Mouse (Mus musculus) hindbrain, embryonic 10.5 days (tissue): ENCODE data around the gene Nsg1. TPM values are rescaled to one million over a fixed set of nuclear protein-coding genes. Genes with fewer than 3 reads are reported as not detected.

Experiments
- DNase-seq: peaks from one replicate; pipeline ENCODE4 v3.0.0-alpha.2; 2017; ENCODE audit warnings: low spot score
- H3K27ac ChIP-seq: fragments of 300-500 bp; sonication (generic); 2 replicates; pipeline ENCODE4 v1.5.1; 2016; ENCODE audit warnings: mild to moderate bottlenecking, moderate library complexity
- H3K27me3 ChIP-seq: fragments of 300-500 bp; sonication (generic); 2 replicates; pipeline ENCODE4 v1.6.1; 2016; ENCODE audit warnings: mild to moderate bottlenecking; ENCODE audit not compliant: poor library complexity, insufficient read depth, severe bottlenecking
- H3K36me3 ChIP-seq: fragments of 300-500 bp; sonication (generic); 2 replicates; pipeline ENCODE4 v1.6.1; 2016; ENCODE audit warnings: mild to moderate bottlenecking, moderate library complexity
- H3K4me1 ChIP-seq: fragments of 300-500 bp; sonication (generic); replicated peaks from 2 replicates; pipeline ENCODE4 v1.6.1; 2016; ENCODE audit warnings: mild to moderate bottlenecking
- H3K4me3 ChIP-seq: fragments of 300-500 bp; sonication (generic); 2 replicates; pipeline ENCODE4 v1.5.1; 2016; ENCODE audit warnings: mild to moderate bottlenecking, moderate library complexity
- H3K9me3 ChIP-seq: fragments of 300-500 bp; sonication (generic); 2 replicates; pipeline ENCODE4 v1.6.1; 2016; ENCODE audit warnings: mild to moderate bottlenecking, moderate library complexity
- WGBS: fragments of 180-500 bp; shearing (Covaris S2); methylation state at CpG from one replicate; pipeline ENCODE4 v1.1.7; 2016; 5-methylcytosine and 5-hydroxymethylcytosine counted together
- polyA plus RNA-seq: library from polyadenylated mRNA; unstranded; fragments of >200 nt; fragmentation: Nextera tagmentation; extraction: Ambion mirVana; gene quantifications from 2 replicates; pipeline ENCODE4 v1.2.1, GENCODE M21; 2016

The Nsg1 gene
- 142 and 224 TPM in 2 replicates for polyA plus RNA-seq

- Histone ChIP-seq H3K4me3 (peak within 1 kb of the TSS; percentile 89), H3K4me1 (peaks cover 35% of the 10 kb centered on the region), H3K36me3 (peaks cover 30% of the 10 kb centered on the region), H3K27ac (peak within 1 kb of the TSS; percentile 97), H3K27me3 (peaks cover 43% of the 10 kb centered on the region), H3K9me3 (peaks cover 2% of the 10 kb centered on the region)
- peak; percentile 45 for DNase-seq
- WGBS: 6% methylated on average over 35 of the region's 35 CpGs
Observed at GRCm38 (mm10) chr5:38159634-38160413, at the start of gene Nsg1. TSS of gene Nsg1 (minus strand) at chr5:38159907.

- Histone ChIP-seq H3K4me3 (no peak overlapping the region), H3K27me3 (no peaks in the 10 kb centered on the region), H3K36me3 (peaks cover 79% of the 10 kb centered on the region), H3K9me3 (no peaks in the 10 kb centered on the region), H3K4me1 (no peaks in the 10 kb centered on the region; the same call in 1 of the 2 replicates), H3K27ac (no peak overlapping the region)
- DNase-seq: no peak
- 83% methylated on average over 8 of the region's 8 CpGs for WGBS
Observed at GRCm38 (mm10) chr5:38208985-38209384, 49.3 kb upstream of the Nsg1 start.

- H3K4me1 ChIP-seq: no peaks in the 10 kb centered on the region; the same call in 1 of the 2 replicates
- peaks cover 80% of the 10 kb centered on the region for H3K36me3 ChIP-seq
- 88% methylated on average over 7 of the region's 7 CpGs for WGBS
- no peak overlapping the region for H3K27ac ChIP-seq
- no peaks in the 10 kb centered on the region for H3K27me3 ChIP-seq
- H3K9me3 ChIP-seq: no peaks in the 10 kb centered on the region
- no peak for DNase-seq
- no peak overlapping the region for H3K4me3 ChIP-seq
Observed at GRCm38 (mm10) chr5:38205303-38205726, 45.6 kb upstream of the Nsg1 start.

GRCm38 (mm10) chr5:38199686-38200085 is 40.0 kb upstream of the Nsg1 start:
- no peak overlapping the region for H3K27ac ChIP-seq

DNA sequence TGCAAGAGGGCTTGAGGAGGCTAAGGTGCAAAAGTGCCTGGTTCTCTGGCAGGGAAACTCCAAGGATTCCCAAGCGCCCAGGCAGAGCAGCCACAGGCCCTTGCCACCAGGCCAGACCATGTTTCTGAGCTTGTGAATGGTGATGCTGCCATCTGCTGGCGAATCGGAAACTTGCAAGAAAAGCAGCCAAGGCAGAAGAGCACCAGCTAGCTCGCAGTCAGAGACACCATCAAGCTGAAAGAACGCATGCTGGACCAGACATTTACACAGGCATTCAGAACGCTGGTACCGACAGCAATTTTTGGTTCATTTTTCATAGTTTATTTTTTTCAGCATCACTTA is 37.7 kb upstream of the Nsg1 start:
- H3K36me3 ChIP-seq: peaks cover 36% of the 10 kb centered on the region
- peaks cover 7% of the 10 kb centered on the region; the same call in 1 of the 2 replicates for H3K4me1 ChIP-seq
- DNase-seq: peak; percentile 89
- WGBS: 25% methylated on average over 7 of the region's 7 CpGs
- no peaks in the 10 kb centered on the region for H3K27me3 ChIP-seq
- H3K9me3 ChIP-seq: no peaks in the 10 kb centered on the region
- no peak overlapping the region for H3K27ac ChIP-seq
- no peak overlapping the region for H3K4me3 ChIP-seq

More at GRCm38 (mm10) chr5:38199686-38200085, 40.0 kb upstream of the Nsg1 start:
- H3K36me3 ChIP-seq: peaks cover 58% of the 10 kb centered on the region
- H3K4me1 ChIP-seq: peaks cover 6% of the 10 kb centered on the region; the same call in 1 of the 2 replicates
- no peaks in the 10 kb centered on the region for H3K9me3 ChIP-seq
- no peak for DNase-seq
- WGBS: 96% methylated on average over 2 of the region's 2 CpGs
- no peaks in the 10 kb centered on the region for H3K27me3 ChIP-seq
- H3K4me3 ChIP-seq: no peak overlapping the region

- no peaks in the 10 kb centered on the region for H3K27me3 ChIP-seq
- peaks cover 7% of the 10 kb centered on the region; the same call in 1 of the 2 replicates for H3K4me1 ChIP-seq
- H3K27ac ChIP-seq: no peak overlapping the region
- 74% methylated on average over 5 of the region's 5 CpGs for WGBS
- peaks cover 31% of the 10 kb centered on the region for H3K36me3 ChIP-seq
- no peak overlapping the region for H3K4me3 ChIP-seq
- no peaks in the 10 kb centered on the region for H3K9me3 ChIP-seq
- no peak for DNase-seq
Observed at GRCm38 (mm10) chr5:38196821-38197481, 37.2 kb upstream of the Nsg1 start.

- no peak for DNase-seq
- Histone ChIP-seq H3K9me3 (no peaks in the 10 kb centered on the region), H3K27ac (no peak overlapping the region), H3K4me3 (no peak overlapping the region), H3K36me3 (peaks cover 20% of the 10 kb centered on the region), H3K27me3 (no peaks in the 10 kb centered on the region), H3K4me1 (peaks cover 7% of the 10 kb centered on the region; the same call in 1 of the 2 replicates)
Observed at GRCm38 (mm10) chr5:38195941-38196340, 36.2 kb upstream of the Nsg1 start.

GRCm38 (mm10) chr5:38194946-38195345 is 35.2 kb upstream of the Nsg1 start:
- no peak overlapping the region for H3K4me3 ChIP-seq
- H3K27me3 ChIP-seq: no peaks in the 10 kb centered on the region
- H3K27ac ChIP-seq: no peak overlapping the region
- no peak for DNase-seq
- H3K36me3 ChIP-seq: peaks cover 12% of the 10 kb centered on the region
- WGBS: 49% methylated on average over 2 of the region's 2 CpGs
- no peaks in the 10 kb centered on the region for H3K9me3 ChIP-seq
- H3K4me1 ChIP-seq: peaks cover 7% of the 10 kb centered on the region; the same call in 1 of the 2 replicates

GRCm38 (mm10) chr5:38190907-38191306 is 31.2 kb upstream of the Nsg1 start:
- Histone ChIP-seq H3K9me3 (no peaks in the 10 kb centered on the region), H3K4me3 (no peak overlapping the region), H3K4me1 (peaks cover 7% of the 10 kb centered on the region; the same call in 1 of the 2 replicates), H3K27ac (no peak overlapping the region), H3K36me3 (no peaks in the 10 kb centered on the region), H3K27me3 (no peaks in the 10 kb centered on the region)
- 91% methylated on average over 3 of the region's 3 CpGs for WGBS
- DNase-seq: no peak

GRCm38 (mm10) chr5:38187006-38187405 is 27.3 kb upstream of the Nsg1 start:
- Histone ChIP-seq H3K27ac (no peak overlapping the region), H3K9me3 (no peaks in the 10 kb centered on the region), H3K4me1 (no peaks in the 10 kb centered on the region), H3K4me3 (no peak overlapping the region), H3K36me3 (no peaks in the 10 kb centered on the region), H3K27me3 (no peaks in the 10 kb centered on the region)
- 80% methylated on average over 2 of the region's 2 CpGs for WGBS
- no peak for DNase-seq

DNA sequence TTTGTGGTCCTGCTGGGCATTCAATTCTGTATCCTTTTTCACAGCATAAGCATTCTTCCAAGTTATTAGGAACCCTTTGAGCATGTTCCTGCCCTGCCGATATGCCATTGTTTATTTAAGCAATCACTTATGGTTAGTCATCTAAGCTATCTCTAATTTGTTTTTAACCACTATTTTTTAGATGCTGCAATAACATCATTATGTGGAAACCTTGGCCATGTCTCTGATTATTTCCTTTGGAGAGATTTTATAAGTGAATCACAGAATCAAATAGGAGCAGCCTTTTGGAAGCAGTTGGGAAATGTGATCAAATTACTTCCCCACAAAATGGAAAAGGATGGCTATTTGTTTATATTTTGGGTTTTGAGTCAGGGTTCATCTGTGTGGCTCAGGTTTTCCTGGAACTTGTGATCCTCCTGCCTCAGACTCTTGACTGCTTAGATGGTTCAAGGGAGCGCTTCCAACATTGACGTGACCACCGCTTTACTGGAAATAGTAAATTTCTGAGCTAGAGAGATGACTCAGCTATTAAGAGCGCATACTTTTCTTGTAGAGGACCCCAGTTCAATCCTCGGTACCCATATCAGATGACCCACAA is 25.1 kb upstream of the Nsg1 start:
- no peak for DNase-seq
- WGBS: 91% methylated on average over 6 of the region's 6 CpGs
- Histone ChIP-seq H3K36me3 (no peaks in the 10 kb centered on the region), H3K9me3 (no peaks in the 10 kb centered on the region), H3K27me3 (no peaks in the 10 kb centered on the region), H3K4me3 (no peak overlapping the region), H3K27ac (no peak overlapping the region), H3K4me1 (no peaks in the 10 kb centered on the region)

GRCm38 (mm10) chr5:38174256-38174912 is 14.7 kb upstream of the Nsg1 start:
- Histone ChIP-seq H3K4me3 (no peak overlapping the region), H3K36me3 (no peaks in the 10 kb centered on the region), H3K27ac (no peak overlapping the region), H3K27me3 (no peaks in the 10 kb centered on the region), H3K9me3 (no peaks in the 10 kb centered on the region), H3K4me1 (no peaks in the 10 kb centered on the region)
- WGBS: 87% methylated on average over 16 of the region's 16 CpGs
- DNase-seq: no peak
